8 mouse cellular contexts compared by ENCODE assay signal in genomic region chr17:8592427-8593277, GRCm38 (mm10). TPM values are rescaled to one million over a fixed set of nuclear protein-coding genes. Genes with fewer than 3 reads are reported as not detected.
DNase-seq lines count a peak whose midpoint lies in the region; ATAC-seq and TF ChIP-seq lines count a peak whose summit lies in the region.

No protein-coding gene starts in this region.

- H3K27me3 ChIP-seq in megakaryocyte, embryonic 14.5 days (replicated peaks), result peaks cover 12% of the 10 kb centered on the region

- H3K36me3 ChIP-seq in megakaryocyte, embryonic 14.5 days (replicated peaks; ENCODE audit: low read length), result no peaks in the 10 kb centered on the region

- peaks cover 9% of the 10 kb centered on the region for H3K4me1 ChIP-seq in megakaryocyte, embryonic 14.5 days

- H3K4me3 ChIP-seq in left cerebral cortex, adult 2 months, result peak overlapping the region; percentile 27; the same call in 1 of the 2 replicates
- H3K4me3 ChIP-seq in megakaryocyte, embryonic 14.5 days (replicated peaks), result peak overlapping the region; percentile 84

- intact Hi-C loops in gastrocnemius, postnatal 14 days (cut with DNase I; ENCODE audit: low total_unique reads), result loop anchor here (2.0 kb wide), 1 partner anchor 124 kb away; no protein-coding TSS in a partner anchor
- intact Hi-C loops in left cerebral cortex, adult 2 months (cut with DNase I), result loop anchor here (1.0 to 5.0 kb wide), 3 partner anchors 65 to 129 kb away; partner anchors contain the start of gene Pde10a

- H3K9me3 ChIP-seq in megakaryocyte, embryonic 14.5 days, result peaks cover 6% of the 10 kb centered on the region; the same call in 1 of the 2 replicates

- ATAC-seq in common myeloid progenitor, adult 5-6 weeks (replicated peaks; ENCODE audit: low read depth, poor library complexity, severe bottlenecking), result peak; percentile 94

- peak; percentile 66 for DNase-seq in R1 (ENCODE audit: low read depth, low spot score)
- peak; percentile 73 for DNase-seq in gastrocnemius, postnatal 14 days
- peak; percentile 79 for DNase-seq in induced T-regulatory cell, adult 2 months (ENCODE audit: low read depth)
- peak; percentile 75 to 85 for DNase-seq in left cerebral cortex, adult 2 months (ENCODE audit: extremely low spot score in 1 of 2, low spot score in 2 of 2)
- DNase-seq in right cerebral cortex, postnatal 14 days, result peak; percentile 79
- peak; percentile 56 to 57 for DNase-seq in urinary bladder, postnatal 36 days (ENCODE audit: low spot score in 2 of 2)

- peak; percentile 80 for TF ChIP-seq CTCF in left cerebral cortex, adult 2 months (IDR thresholded peaks at IDR 0.05)

- H3K27ac ChIP-seq in left cerebral cortex, adult 2 months, result no peak overlapping the region

RNA-seq across cellular contexts. Expression of gene Gm17087, which starts 25.9 kb away (rescaled TPM):
- total RNA-seq in common myeloid progenitor, adult 5-6 weeks (2017), result not detected in 2 replicates
- total RNA-seq in gastrocnemius, postnatal 14 days (2021), result not detected
- not detected for total RNA-seq in left cerebral cortex, adult 2 months (2021)
- not detected in 2 replicates for polyA plus RNA-seq in megakaryocyte, embryonic 14.5 days (2012; ENCODE audit: insufficient read depth, low replicate concordance)
